Mouse (Mus musculus) embryo, embryonic 10 days (tissue): ENCODE measurements around the gene Cttnbp2nl.

Source experiments
- DNase-seq: peaks from one replicate; pipeline ENCODE4 v3.0.0-alpha.2; 2015; ENCODE audit warnings: low spot score

Cttnbp2nl gene

DNA sequence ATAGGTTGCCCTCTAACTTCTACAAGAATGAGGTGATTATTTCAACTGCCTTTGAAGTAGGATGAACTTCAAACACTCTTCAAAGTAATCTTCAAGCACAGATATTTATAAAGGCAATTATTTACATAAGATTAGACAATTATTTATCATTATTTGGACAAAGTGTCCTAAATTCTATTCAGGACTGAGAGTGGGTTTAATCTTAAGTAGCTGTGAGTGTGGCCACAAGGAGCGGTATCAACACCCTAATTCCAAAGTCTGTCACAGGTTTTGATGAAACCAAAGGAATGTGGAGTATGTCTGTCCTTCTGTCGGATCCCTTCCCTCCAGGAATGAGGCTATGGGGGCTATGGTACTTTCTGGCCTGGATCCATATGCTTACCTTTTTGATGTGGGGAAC is 38.0 kb downstream of the Cttnbp2nl start:
- no peak for DNase-seq

DNA sequence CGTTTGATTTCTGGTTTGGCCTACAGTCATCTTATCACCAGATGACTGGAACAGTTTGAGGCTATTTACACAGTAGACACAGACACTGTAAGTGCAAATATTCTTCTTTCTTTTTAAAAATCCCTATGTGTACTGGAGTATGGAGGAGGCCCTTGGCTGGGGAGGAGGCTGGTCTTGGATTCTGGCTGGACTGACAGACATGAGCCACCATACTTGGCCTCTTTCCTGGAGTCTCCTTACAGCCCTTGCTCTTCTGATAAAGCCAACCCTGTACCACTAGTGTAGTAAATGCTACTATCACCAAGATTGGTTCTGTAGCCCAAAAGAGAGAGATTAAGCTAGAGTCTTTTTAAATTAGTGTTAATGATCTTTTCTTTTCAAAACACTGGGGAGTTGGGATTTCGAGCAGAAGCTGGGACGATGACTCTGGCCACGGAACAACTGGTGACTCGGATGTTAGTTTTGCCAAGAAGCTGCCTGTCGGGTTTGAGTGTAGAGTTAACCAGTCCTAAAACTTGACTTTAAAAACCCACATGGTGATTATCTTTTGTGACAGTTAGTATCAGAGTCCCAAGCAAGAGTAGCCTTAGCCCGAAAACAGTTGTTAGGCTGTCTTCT is 40.1 kb downstream of the Cttnbp2nl start:
- DNase-seq, result no peak

DNA sequence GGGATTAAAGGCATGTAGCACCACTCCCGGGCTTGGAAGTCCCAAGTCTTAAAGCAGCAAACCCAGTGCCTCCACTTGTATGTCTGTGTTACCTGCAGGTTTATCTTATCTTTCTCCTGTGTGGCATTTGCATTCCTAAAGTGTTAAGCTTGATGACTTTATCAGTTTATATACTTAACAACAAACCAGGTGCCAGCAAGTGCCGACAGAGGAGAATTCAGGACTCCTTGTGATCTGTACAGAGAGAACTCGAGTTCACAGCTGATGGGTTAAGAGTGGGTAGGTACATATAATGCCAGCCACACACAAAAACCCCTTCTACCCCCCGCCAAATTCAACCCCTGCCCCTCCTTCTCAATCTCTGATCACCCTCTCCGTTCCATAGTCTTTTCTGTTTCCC is 41.1 kb downstream of the Cttnbp2nl start:
- no peak for DNase-seq

DNA sequence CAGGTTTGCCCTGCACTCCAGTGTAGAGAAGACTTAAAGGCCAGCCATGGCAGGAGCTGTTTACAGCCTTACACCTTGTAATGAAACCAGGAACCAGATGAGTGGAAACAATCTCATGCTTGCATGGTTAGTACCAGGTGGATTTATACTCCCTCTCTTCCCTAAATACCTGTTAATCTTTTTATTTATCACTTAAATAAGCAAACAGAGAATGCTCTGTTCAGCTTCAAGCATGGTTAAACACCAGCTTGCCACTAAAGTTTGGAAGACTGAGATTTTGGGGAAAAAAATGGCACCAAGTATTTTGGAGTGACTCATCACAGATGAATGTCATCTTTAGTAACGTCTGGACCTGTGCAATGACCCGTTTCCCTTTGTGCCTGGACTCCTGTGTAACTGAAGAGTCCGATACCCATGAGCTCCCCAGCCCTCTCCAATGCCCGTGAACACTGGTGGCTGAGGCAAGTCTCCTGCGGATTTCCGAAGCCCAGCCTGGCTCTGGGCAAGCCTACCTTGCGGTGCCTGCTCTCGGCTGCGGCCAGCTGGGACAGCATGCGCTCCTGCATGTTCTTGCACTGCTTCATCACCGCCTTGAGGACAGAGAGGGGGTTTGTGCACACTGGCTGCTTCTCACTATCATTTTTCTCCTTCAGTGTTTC is 42.1 kb downstream of the Cttnbp2nl start:
- no peak for DNase-seq

DNA sequence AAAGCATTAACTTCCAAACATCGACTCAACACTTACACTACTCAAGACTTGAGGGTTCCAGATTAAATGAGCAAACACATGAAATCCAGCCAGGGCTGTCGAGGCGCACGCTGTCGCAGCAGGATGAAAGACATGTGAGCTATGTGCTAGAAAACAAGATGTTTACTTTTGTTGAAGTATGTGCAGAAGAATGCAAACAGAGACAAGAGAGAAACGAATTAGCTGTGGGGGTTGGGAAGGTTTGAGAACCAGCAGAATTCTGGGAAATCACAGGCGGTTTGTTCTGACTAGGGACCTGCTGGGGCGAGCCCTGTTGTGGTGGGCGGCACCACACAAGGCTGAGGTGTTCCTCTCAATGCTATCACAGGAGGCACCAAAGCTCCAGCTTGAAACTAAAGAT is 44.9 kb downstream of the Cttnbp2nl start:
- DNase-seq, result no peak

DNA sequence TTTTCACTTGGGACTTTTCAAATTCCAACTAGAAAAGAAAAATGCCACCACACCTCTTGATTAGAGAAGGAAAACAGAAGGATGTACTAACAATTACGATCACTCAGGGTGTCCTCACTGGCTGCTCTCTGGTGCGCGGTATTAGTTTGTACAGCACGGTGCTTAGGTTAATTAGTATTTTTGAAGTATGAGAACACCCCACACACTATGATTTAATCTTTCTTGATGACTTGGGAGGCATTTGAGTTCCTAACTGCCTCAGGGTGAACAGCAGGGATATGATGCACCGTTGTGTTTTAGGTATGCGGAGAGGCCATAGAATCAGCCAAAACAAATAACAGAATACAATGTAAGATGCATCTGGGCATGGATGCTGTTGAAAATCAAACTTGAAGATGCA is 46.8 kb downstream of the Cttnbp2nl start:
- DNase-seq, result no peak

DNA sequence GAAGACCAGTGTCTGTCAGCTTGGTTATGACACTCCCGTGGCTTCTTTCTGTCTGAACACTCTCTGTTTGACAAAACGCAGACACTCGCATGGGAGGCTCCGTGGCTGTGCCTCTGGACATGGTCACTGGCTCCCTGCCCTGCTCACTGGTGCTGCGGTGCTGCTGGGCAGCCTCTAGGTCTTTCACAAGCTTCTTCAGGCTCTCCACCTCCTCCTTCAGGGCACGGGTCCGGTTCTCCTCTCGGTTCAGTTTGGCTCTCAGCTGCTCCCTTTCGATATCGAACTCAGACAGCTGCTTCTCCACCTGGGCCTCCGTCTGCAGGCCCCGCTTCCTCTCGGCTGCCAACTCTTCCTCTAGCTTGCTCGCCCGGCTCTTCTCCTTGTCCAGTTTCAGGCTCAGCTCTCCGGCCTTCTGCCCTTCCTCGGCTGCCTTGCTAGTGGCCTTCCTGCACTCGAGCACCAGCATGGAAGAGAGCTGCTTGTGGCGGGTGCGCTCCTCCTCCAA is 47.3 kb downstream of the Cttnbp2nl start:
- no peak for DNase-seq

DNA sequence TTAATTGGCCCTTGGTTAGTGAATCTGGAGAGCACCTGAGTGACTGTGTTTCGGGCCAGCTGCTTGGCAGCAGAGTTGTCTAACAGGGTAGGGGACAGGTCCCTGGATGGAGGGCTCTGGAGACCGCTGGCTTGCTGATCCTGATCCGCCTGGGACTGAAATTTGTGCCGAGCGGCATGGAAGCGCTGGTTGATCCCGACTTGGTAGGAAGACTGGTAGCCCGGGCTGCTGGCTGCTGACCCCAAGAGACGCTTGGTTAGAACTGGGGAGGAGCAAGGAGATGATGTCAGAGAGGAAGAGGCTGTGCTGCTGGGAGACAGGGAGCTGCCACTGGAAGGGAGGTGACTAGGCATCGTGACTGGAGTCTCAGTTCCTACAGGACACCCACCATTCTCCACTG is 47.9 kb downstream of the Cttnbp2nl start:
- DNase-seq, result no peak

DNA sequence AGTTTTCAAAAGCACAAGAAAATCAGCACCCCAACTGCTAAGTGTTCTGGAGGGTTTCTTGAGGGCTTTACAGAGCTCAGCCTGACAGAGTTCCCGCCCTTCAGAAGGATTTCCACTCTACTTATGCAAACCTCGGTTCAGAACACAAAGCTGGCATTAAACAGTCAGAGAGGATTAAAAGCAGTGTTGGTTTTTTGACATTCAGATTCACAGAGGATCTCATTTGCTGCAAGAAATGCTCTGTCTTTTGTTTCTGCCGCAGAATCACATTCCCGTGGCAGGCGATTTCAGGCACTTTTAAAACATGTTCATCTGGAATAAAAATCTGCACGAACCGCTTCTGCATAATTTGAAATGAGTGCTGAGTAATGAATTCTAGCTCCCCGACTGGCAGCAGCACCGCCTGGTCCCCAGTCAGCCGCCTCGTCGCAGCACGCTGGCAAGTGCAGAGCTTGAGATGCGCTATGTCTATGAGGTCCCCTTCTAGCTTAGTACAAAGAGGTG is 48.9 kb downstream of the Cttnbp2nl start:
- DNase-seq, result no peak

DNA sequence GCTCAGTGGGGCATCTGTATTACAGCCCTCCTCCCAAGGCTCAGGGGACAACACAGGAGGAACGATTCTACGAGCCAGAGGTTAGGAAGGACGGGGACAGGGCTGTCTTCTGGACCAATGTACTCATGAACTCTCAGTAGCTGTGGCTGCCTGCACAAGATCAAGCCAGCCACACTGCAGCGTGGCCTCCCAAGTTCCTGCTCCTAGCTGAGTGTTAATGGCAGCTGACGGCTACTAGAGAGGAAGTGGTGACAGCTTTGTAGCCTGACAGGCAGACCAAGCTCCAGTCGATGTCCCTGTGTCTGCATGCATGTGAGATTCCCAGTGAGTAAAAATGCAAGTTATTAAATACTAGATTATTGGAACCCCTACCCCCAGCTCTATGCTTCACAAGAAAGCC is 51.6 kb downstream of the Cttnbp2nl start:
- DNase-seq, result no peak

DNA sequence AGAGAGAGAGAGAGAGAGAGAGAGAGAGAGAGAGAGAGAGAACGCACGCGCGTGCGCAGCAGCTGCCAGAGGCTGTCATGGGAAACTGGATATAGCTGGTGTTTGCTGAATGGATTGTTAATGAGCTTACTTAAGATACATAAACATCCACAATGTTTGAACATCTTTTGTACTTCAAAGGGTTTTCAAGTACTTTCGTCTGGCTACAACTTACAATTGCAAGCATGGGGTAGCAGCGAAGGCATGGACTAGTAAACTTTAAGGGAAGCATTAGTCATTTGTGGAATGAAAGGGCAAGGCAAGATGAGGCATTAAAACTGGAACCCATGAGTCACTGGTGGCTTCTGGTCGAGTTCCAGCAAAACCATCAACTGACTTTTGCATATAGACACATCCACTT is 52.4 kb downstream of the Cttnbp2nl start:
- no peak for DNase-seq

DNA sequence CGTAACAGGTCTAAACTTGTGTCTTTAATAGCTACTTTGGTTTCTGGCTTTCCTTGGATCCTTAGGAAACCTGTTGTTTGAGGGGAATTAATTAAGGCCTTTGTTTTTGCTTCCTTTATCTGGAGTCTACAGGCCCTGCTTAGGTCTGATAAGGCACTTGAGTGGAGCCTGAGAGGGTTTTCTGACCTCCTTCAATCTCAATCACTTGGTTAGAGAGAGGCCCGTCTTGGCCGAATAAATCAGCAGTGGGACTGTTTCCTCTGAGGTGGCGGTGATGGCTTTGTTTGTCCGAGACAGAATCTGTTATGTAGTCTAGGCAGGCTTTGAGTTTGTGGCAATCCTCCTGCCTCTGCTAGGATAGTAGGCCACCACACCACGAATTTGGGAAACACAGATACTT is 55.4 kb downstream of the Cttnbp2nl start:
- DNase-seq, result no peak

DNA sequence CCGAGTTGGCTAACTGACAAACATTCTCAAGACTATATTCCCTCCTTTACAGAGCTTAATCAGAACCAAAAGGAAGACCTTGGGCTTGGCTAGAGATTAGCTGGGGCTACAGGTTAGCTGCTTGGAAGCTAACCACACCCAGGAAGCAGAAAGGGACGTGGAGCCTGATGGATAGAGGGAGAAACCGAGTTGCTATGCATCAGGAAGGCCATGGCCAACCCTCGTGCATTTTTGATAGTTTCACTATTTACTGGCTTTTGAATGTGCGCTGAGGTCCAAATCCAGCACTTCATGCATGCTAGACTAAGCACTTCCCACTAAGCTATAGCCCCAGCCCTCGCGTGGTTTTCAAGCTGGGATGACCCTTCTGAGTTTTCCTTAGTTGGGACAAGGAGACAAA is 57.2 kb downstream of the Cttnbp2nl start:
- no peak for DNase-seq

DNA sequence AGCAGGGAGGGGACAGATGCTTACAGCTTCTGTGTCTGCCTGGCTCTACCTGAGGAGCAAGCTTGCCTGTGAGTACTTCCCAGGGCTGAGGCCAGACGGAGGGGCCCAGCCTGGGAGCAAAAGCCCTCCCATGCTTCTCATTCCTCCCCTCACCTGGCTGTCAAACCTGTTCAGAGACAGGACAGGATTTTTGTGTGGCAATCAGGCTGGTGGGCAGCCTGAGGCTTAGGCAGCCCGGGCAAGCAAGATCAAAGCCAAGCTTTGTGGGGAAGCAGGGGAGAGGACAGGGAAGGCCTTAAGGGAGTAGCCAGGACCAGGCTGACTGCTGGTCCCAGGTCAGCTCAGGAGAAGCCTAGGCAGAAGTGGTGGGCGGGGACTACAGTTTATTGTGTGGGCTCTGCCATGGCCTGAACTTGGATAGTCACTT is 58.5 kb downstream of the Cttnbp2nl start:
- no peak for DNase-seq

DNA sequence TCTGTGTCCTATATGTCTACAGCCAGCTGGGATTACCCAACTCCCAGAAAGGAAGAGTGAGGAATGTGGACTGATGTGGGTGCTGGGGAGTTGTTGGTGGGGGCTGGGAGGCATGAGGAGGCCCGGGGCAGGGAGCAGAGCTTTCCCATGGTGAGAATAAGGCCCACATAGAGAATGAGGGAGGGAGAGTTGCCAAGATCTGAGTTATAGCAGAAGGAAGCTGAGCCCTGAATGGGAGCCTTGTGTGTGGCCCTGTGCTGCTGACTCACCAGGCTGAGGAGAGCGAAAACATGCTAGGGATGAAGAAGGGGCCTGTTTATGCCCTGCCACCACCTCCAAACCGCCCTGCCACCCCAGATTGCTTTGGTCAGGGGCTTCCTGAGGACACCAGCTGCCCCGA is 59.1 kb downstream of the Cttnbp2nl start:
- DNase-seq, result peak; percentile 30

DNA sequence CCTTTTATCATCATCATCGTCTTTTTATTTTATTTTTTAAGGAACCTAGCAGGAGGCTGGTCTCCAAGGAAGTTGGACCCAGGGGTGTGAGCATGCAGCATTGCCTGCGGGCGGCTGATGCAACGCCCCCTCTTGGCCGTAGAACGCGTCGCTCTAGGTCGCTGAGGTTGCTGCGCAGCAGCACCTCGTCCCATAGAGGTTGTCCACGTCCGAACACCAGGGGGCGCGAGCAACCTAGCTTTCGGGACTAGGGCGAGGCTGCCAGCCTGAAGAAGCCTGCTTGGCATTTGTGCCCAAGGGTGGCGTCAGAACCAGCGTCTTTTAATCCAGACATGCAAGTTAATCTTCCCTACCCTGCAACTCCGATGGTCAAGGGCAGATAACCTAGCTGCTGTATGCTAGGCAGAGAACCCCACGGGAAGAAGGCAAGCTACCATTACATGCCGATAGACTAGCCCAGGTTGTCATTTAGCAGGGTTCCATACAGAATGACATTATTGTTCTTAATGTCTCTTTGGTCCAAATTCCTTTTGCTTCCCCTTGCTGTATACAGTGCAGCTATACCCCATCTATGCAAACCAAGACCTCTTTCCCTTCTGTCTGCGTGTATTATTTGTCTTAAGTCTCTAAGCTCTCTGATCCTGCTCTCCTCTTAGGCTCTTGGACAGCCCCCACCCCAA is 60.1 kb downstream of the Cttnbp2nl start:
- peak; percentile 93 for DNase-seq

DNA sequence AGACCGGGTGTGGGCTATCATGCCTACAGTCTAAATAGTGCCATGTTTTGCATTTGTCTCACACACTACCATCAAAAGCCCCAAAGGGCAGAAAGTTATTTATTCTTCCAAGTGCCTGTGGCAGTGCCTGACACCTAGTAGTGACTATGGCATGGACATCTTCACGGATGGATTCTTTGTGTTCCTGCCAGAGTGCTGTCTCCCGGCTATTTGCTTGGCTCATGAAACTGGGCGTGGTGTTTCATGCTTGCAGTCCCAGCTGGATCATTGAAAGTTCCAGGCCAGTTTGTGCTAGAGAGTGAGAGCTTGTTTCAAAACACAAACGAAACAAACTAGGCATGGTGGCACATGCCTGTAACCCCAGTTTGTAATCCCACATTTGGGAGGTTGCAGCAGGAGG is 61.2 kb downstream of the Cttnbp2nl start:
- no peak for DNase-seq

DNA sequence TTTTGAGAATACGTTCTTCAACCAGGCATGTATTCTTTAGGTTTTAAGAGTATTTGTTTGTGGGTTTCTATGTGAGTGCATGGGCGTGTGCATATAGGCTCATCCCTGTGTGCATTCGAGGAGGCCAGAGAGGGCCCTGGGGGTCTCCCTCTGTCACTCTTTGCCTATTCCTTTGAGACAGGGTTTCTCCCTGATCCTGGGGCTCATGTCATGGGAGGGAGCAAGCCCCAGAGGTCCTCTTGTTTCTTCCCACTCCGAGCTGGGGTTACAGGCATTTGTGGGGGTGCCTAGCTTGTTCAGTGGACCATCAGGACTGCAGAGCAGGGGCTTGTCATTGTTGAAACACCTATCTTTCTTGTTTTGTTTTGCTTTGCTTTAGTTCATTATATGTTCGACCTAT is 65.1 kb downstream of the Cttnbp2nl start:
- no peak for DNase-seq

DNA sequence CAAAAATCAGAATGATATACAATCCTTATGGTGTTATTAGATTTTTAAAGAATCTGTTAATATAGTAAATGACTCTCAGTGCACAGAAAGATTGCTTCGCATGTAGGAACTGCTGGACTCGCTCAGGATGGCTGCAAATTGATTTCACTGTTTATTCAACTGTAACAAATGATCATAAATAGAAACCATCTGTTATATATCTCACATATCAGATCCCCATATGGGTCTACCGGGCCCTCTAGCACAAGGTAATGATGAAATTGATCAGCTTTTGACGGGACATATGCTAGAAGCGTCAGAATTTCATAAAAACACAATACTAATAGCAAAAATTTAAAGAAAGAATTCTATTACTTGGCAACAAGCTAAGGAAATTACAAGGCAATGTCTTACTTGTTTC is 73.2 kb downstream of the Cttnbp2nl start:
- no peak for DNase-seq

DNA sequence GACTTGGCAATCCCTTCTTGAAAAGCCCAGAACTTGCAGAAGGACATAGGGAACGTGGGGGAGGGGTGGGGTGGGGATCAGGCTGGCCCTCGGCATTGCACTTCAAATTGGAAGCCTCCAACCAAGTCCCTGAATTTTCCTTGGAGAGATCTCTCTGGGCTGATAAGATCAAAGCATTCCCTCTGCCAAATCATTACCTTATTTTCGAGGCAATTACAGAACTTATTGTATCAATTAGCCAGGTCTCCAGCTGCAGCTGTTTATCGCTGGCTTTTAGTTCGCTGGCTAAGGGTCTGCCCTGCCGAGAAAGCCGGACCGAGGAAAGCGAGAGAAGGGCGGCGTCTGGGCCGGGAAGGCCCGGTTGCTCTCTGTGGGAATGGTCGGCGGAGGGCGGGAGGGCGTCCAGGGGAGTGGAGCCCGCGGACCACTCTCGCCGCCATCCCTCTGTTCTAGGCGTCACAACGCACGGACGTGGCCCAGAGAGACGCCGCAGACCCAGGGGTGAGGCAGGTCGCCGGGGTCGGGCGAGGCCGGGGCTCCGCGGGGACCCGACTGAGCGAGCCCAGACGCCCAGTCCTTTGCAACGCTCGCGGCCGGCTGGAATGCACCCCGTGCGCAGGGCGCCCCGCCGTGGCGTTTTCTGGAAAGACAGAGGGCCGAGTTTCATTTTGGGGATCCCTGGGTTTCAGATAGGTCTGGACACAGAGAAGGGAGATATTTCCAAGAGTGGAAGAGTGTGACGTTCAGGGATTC is 85.2 kb downstream of the Cttnbp2nl start:
- peak; percentile 84 for DNase-seq

DNA sequence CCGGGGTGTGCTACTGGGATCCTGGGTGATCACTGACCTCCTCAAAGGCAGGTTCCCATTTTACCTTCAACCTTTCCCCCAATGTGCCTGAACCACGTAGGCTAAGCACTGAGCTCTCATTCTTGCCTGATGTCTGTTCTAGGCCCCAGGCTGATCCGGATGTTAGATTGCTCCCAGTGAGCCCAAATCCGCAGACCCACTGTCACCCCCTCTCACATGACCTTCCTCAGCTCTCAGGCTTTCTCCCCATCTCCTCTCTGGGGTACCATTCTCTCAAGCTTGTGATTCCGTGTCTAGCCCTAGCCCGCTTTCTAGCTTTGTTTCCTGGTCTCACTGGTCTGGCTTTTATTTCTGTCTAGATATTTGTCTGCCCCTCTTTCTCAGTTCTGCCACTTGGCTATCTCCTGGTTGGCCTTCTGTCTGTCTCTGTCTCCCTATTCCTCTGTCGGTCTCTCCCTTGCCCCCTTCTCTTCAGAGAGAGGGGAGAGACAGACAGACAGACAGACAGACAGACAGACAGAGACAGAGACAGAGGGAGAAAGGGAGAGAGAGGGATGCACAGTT is 86.9 kb downstream of the Cttnbp2nl start:
- no peak for DNase-seq
